Mouse (Mus musculus) CD4-positive, CD25-positive, alpha-beta regulatory T cell, adult 4 months (primary cell): ENCODE data around the gene Ash1l. TPM values are rescaled to one million over a fixed set of nuclear protein-coding genes. Genes with fewer than 3 reads are reported as not detected.

Experiments
- ATAC-seq: one replicate; pipeline ENCODE4 v1.8.0; 2017
- polyA plus RNA-seq, 2 experiments: library from polyadenylated mRNA; unstranded; fragments of 100-300 nt; shearing (Covaris generic); gene quantifications; one replicate each; pipeline ENCODE4 v1.2.1; 2017

Gene Ash1l
- polyA plus RNA-seq = 10 to 100 TPM; 43.9 to 46.1 TPM

GRCm38 (mm10) chr3:88950576-88951326, at the start of gene Ash1l, which contains the start of gene Dap3:
Gene Ash1l, plus strand, starts transcription at chr3:88950622.
Gene Dap3, minus strand, starts transcription at chr3:88951181.
- peak; percentile 76 for ATAC-seq

- no peak for ATAC-seq
These were observed 45.6 kb upstream of the Ash1l start for GRCm38 (mm10) chr3:88904803-88905202.

GRCm38 (mm10) chr3:88905209-88905608, 45.2 kb upstream of the Ash1l start:
- ATAC-seq = no peak

GRCm38 (mm10) chr3:88905741-88906140, 44.7 kb upstream of the Ash1l start:
- ATAC-seq = no peak

- ATAC-seq = no peak
These were observed 43.8 kb upstream of the Ash1l start for GRCm38 (mm10) chr3:88906393-88907159.

- no peak for ATAC-seq
These were observed 37.8 kb upstream of the Ash1l start for GRCm38 (mm10) chr3:88912585-88912984.

- ATAC-seq = peak; percentile 99
These were observed 36.7 kb upstream of the Ash1l start, which contains the start of gene Msto1 for GRCm38 (mm10) chr3:88913511-88914383. Gene Msto1, minus strand, starts transcription at chr3:88913999.

GRCm38 (mm10) chr3:88914384-88914810, 36.0 kb upstream of the Ash1l start:
- peak; percentile 18 for ATAC-seq

- ATAC-seq = no peak
These were observed 31.4 kb upstream of the Ash1l start for GRCm38 (mm10) chr3:88918981-88919380.

- ATAC-seq = no peak
These were observed 29.0 kb upstream of the Ash1l start for GRCm38 (mm10) chr3:88921411-88921810.

GRCm38 (mm10) chr3:88923989-88924591, 26.3 kb upstream of the Ash1l start:
- no peak for ATAC-seq

GRCm38 (mm10) chr3:88925651-88926050, 24.8 kb upstream of the Ash1l start:
- no peak for ATAC-seq

- no peak for ATAC-seq
These were observed 20.9 kb upstream of the Ash1l start for GRCm38 (mm10) chr3:88929501-88929900.

- ATAC-seq = no peak
These were observed 11.4 kb upstream of the Ash1l start for GRCm38 (mm10) chr3:88939071-88939470.

GRCm38 (mm10) chr3:88939749-88940148, 10.7 kb upstream of the Ash1l start:
- ATAC-seq = peak; percentile 73

GRCm38 (mm10) chr3:88942316-88942880, 8.0 kb upstream of the Ash1l start:
- ATAC-seq = no peak

GRCm38 (mm10) chr3:88944109-88944508, 6.3 kb upstream of the Ash1l start:
- ATAC-seq = no peak

- peak; percentile 75 for ATAC-seq
These were observed 441 bp upstream of the Ash1l start for GRCm38 (mm10) chr3:88949786-88950575.

- no peak for ATAC-seq
These were observed 942 bp downstream of the Ash1l start for GRCm38 (mm10) chr3:88951327-88951800.

- no peak for ATAC-seq
These were observed 2.8 kb downstream of the Ash1l start for GRCm38 (mm10) chr3:88953246-88953645.

GRCm38 (mm10) chr3:88953736-88954135, 3.3 kb downstream of the Ash1l start:
- no peak for ATAC-seq
